Mouse (Mus musculus): ENCODE results near the gene Mup21.

DNA sequence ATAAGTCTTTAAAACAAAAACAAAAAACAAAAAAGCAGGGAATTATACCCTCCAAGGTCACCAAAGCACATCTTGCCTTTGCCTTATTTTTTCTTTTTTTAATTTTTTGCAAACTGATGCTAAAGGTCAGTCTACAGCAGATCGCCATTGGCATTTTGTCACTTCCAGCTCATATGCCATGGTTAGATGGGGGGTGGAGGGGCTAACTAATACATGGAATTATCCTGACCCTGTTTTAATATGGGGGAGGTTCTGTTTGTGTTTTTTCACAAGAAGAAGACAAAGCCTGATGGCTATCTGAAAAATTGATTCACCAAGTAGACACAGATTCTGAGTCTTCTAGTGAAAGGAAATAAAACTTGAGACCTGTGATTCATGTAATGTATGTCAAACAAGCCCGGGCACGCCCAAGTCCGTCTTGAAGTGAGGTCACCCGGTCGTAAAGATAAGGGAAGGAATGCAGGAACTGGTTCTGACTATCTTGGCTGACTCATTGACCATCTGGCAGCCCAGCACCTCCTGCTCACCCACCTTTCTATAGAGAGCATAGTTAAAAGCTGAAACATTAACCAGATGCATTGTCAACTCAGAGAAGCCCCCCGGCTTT is 49.4 kb upstream of the Mup21 start:
- TF ChIP-seq GATA1 (IDR thresholded peaks at IDR 0.05; ENCODE audit: borderline replicate concordance, low read length) = no peak
- TF ChIP-seq FLI1 (IDR thresholded peaks at IDR 0.05; ENCODE audit: low read length) = no peak

All from megakaryocyte, embryonic 14.5 days (primary cell).